Mouse (Mus musculus) left cerebral cortex, adult 6 months (tissue): ENCODE data around the gene Rab3gap1. TPM values are rescaled to one million over a fixed set of nuclear protein-coding genes. Genes with fewer than 3 reads are reported as not detected.

Source experiments
- long read RNA-seq, 2 experiments: library from polyadenylated mRNA; unstranded; transcript quantifications; one replicate each; pipeline ENCODE4 v2.0.0; 2019 to 2020
- polyA plus RNA-seq: library from polyadenylated mRNA; unstranded; fragments of <200 nt; fragmentation: Nextera tagmentation; gene quantifications from 2 replicates; pipeline ENCODE4 v1.2.3, GENCODE M21; 2021

Rab3gap1 gene
- polyA plus RNA-seq, result 37.9 and 43.0 TPM in 2 replicates
- long read RNA-seq, experiment 1, full-length matches to known transcripts, result 121 of 205 reads
- long read RNA-seq, experiment 1, partial matches to known transcripts, result 45 of 205 reads
- long read RNA-seq, experiment 1, other reads (novel, unspliced or antisense), result 39 of 205 reads
- long read RNA-seq, experiment 2, full-length matches to known transcripts, result 11 of 47 reads
- long read RNA-seq, experiment 2, partial matches to known transcripts, result 19 of 47 reads
- long read RNA-seq, experiment 2, other reads (novel, unspliced or antisense), result 17 of 47 reads

DNA sequence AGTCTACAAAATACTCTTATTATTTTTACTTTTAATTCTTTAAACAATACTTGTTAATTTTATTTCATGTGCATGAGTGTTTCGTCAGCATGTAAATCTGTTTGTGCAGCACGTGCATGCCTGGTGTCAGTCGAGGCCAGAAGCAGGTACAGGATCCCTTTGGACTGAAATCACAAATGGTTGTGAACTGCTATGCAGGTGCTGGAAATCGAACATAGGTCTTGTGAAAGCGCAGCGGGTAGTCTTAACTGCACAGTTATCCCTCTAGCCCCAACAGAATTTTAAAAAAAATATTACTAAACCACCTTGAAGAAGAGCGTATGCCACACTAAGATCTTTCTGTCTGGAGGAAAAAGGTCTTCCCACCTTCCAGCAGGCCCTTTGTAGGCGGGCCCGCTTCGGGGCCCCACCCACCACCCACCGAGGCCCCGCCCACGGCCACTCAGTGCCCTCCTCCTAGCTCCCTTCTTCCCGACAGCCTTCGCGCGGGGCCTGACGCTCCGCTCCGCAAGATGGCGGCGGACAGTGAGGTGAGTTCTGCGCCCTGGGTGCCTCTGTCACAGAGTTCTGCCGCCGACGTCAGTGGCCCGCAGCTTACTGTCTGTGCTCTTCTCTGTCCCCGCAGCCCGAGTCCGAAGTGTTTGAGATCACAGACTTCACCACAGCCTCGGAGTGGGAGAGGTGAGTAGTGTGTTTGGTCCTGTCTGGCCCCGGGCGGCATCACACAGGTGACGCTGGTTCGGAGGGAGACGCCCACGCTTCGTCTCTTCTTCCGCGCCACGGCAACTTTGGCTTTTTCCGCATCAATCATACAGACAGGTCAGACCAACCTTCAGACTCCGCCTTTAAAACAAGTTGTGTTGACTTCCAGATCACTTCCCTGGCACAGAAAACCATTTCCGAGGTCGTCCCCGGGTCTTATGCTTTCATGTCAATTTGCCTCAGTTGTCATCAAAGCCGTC, at the start of gene Rab3gap1:
Rab3gap1 (plus strand) TSS at position 474 of the 962 bp plus-strand sequence.

GRCm38 (mm10) chr1:127854486-127855222, 13.9 kb upstream of the Rab3gap1 start, which contains the start of gene Map3k19:
Gene Map3k19 (minus strand): TSS chr1:127855031.

Other genes with a start within 250 kb of the Rab3gap1 start
- gene Tmem163, start 189.2 kb upstream of the Rab3gap1 start, polyA plus RNA-seq, result 5.9 and 20.5 TPM in 2 replicates
- gene Acmsd, start 139.4 kb upstream of the Rab3gap1 start, polyA plus RNA-seq, result not detected in 2 replicates
- gene Ccnt2, start 94.6 kb upstream of the Rab3gap1 start, polyA plus RNA-seq, result 18.3 and 18.8 TPM in 2 replicates
- 1.2 TPM in 2 replicates for gene Map3k19, start 13.7 kb upstream of the Rab3gap1 start, polyA plus RNA-seq
- gene Zranb3, start 234.3 kb downstream of the Rab3gap1 start, polyA plus RNA-seq, result 1.7 and 2.9 TPM in 2 replicates
- 128 and 135 TPM in 2 replicates for gene R3hdm1, start 234.5 kb downstream of the Rab3gap1 start, polyA plus RNA-seq